Mouse (Mus musculus) brown adipose tissue, adult 24 weeks (tissue): ENCODE data around the gene Gm10964. TPM values are rescaled to one million over a fixed set of nuclear protein-coding genes. Genes with fewer than 3 reads are reported as not detected.

ENCODE experiments used
- H3K27ac ChIP-seq: fragments of 200-500 bp; replicated peaks from 2 replicates; pipeline ENCODE4 v1.5.1; 2012; ENCODE audit warnings: low read depth, mild to moderate bottlenecking, low read length
- H3K4me1 ChIP-seq: fragments of 200-500 bp; 2 replicates; pipeline ENCODE4 v1.6.1; 2012; ENCODE audit warnings: low read length, mixed read lengths; ENCODE audit not compliant: control insufficient read depth, insufficient read depth, insufficient read length
- H3K4me3 ChIP-seq: fragments of 200-500 bp; 2 replicates; pipeline ENCODE4 v1.5.1; 2012; ENCODE audit warnings: low read depth, mild to moderate bottlenecking, low read length, moderate library complexity; ENCODE audit not compliant: insufficient read depth
- polyA plus RNA-seq: library from polyadenylated mRNA; stranded (reverse); fragments of >200 nt; gene quantifications from 2 replicates; pipeline ENCODE4 v1.2.4, GENCODE M21; 2012; ENCODE audit not compliant: missing spikeins, insufficient read depth, insufficient read length

Gm10964 gene
- polyA plus RNA-seq, 1 experiment, result not detected

DNA sequence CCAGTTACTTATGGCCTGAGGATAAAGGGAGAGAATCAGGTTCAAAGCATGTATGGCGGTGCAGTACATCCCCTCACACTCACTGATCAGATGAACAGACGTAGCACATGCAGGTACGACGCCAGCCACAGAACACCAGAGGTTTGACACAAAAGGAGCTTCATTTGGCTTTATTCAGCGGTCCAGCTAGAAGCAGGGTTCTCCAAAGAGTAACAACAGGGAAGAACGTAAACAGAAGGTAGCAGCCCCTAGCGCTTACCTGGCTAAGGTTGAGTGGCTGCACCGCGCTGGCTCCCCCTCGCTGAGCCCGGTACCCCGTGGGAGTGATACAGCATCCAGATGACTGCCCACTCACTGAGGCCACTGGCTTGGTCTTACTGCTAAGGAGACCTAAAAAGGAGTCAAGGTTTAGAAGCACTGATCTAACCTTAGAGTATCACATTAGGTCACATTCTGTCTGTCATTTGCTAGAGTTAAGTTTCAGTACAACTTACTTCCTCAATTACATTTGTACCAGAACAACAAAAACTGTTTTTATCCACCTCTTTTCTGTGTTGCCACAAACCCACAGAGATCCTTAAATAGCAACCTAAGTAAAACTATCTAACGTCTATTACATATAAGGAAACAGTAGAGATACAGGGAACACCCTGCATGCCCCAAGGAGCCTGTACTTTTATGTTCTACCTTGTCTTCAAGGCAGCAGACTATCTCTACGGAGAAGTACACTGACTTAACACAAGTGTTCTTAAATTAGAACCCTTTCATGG lies 6.0 kb downstream of the Gm10964 start:
- H3K27ac ChIP-seq, result no peak overlapping the region
- no peak overlapping the region for H3K4me3 ChIP-seq
- H3K4me1 ChIP-seq, result no peaks in the 10 kb centered on the region

DNA sequence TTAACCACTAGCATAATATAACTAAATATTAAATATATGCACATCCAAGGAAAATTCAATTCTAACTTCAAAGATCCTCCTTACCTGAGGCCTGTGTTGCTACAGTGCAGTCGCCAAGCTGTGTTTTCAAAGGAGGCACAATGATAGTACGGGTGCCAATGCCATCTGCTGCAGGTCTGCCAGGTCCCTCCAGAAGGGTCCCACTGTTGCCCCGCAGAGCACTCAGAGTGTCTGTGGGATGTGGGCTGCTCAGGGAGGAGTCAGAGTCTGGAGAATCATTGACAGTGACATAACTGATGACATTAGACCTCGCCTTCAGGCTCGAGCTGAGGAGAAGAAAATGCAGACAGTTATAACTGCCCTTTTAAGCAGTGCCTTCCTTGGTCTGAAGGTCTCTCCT lies 7.5 kb downstream of the Gm10964 start:
- Histone ChIP-seq H3K4me3 (no peak overlapping the region), H3K4me1 (no peaks in the 10 kb centered on the region), H3K27ac (no peak overlapping the region)

DNA sequence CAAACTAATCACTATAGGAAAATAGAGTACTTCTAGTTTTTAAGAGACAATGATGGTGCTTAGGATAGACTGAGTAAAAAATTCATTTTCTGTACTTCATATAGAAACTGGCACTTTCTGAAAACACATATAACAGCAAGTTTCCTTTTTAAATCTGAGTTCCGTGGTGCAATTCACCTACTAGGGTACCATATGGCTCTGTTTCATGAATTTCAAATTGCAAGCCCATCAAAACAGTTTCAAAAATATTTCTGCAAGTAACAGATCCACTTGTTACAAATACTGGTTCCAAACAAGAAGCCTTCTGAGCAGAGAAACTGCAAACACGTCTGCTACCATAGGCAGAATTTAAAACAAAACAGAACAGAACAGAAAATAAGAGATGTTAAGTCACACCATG lies 12.4 kb downstream of the Gm10964 start:
- no peak overlapping the region for H3K4me3 ChIP-seq
- H3K27ac ChIP-seq, result no peak overlapping the region
- H3K4me1 ChIP-seq, result no peaks in the 10 kb centered on the region

DNA sequence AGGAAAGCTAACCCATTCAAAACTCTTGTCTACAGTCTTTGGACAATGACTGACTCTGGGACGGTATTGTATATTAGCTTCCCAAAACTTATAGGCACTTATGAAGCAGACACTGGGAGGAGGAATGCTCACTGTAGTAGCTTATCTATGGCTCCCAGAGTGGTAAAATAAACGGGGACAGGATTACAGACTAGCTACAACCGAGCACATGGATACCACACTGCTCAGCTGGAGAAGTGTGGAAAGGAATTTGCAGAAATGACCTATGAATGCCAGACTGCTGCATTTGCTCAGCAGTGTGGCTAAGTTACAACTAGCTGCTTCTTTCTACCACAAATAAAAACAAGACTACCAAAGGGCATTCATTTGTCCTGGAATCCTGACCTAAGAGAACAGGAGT lies 16.2 kb downstream of the Gm10964 start:
- H3K4me3 ChIP-seq, result no peak overlapping the region
- no peak overlapping the region for H3K27ac ChIP-seq

DNA sequence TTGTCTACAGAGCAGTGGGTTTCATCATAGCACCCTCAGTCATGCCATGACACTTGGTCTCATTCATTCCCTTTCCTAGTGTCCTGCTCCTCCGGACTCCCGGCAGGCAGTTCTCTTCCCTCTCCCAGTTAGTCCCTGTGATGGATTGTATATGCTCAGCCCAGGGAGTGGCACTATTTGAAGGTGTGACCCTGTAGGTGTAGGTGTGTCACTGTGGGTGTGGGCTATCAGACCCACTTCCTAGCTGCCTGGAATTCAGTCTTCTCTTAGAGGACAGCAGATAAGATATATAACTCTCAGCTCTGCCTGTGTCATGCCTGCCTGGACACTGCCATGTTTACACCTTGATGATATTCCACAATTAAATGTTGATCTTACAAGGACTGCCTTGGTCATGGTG lies 17.8 kb downstream of the Gm10964 start:
- H3K4me3 ChIP-seq, result no peak overlapping the region
- H3K4me1 ChIP-seq, result no peaks in the 10 kb centered on the region
- no peak overlapping the region for H3K27ac ChIP-seq

More for the DNA sequence above, 16.2 kb downstream of the Gm10964 start:
- H3K4me1 ChIP-seq, result no peaks in the 10 kb centered on the region

DNA sequence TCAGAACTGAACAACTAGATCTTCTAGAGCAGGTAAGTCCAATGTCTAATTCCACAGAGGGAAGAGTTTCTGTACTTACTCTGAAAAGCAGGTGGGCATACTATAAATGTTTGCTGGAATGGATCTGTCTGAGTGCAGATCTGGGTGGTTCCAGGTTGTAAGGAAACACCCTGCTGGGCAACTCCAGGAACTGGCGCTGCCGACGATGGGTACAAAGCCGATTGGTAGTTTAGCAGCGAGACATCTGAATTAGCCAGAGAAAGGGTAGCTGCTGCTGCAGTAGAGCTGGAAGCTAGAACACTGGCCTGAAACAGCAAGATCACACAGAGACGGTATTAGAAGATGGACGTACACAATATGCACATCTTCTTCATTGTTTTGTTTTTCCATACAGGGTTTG lies 19.3 kb downstream of the Gm10964 start:
- no peak overlapping the region for H3K27ac ChIP-seq
- no peak overlapping the region for H3K4me3 ChIP-seq
- H3K4me1 ChIP-seq, result no peaks in the 10 kb centered on the region

DNA sequence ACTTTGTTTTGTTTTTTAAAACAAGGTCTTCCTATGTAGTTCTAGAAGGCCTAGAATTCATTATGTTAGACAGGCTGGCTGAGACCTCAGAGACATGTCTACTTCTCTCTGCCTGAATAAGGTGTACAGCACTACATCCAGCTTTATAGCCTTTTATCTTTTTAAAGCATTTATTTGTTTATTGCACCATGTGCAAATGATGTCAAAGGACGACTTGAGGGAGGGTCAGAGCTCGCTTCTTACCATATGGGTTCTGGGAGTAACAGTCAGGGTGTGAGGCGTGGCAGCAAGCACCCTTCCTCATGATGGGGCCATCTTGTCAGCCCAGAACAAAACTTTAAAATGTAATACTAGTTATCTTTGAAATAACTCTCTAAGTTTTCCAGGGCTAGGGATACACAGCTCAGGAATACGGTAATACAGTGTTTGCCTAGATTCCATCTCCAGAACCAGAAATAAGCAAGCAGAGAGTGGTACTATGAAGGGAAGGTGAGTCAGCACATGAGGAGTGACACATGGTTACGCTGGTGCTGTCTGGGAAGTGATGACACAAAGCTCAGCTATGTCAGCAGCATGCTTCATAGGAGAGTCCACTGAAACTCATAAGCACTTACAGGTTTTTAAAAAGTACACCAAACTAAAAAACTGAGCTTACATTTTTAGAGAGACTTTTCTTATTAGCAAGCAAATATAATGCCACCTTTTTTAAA lies 20.2 kb downstream of the Gm10964 start:
- no peaks in the 10 kb centered on the region for H3K4me1 ChIP-seq
- no peak overlapping the region for H3K4me3 ChIP-seq
- no peak overlapping the region for H3K27ac ChIP-seq

DNA sequence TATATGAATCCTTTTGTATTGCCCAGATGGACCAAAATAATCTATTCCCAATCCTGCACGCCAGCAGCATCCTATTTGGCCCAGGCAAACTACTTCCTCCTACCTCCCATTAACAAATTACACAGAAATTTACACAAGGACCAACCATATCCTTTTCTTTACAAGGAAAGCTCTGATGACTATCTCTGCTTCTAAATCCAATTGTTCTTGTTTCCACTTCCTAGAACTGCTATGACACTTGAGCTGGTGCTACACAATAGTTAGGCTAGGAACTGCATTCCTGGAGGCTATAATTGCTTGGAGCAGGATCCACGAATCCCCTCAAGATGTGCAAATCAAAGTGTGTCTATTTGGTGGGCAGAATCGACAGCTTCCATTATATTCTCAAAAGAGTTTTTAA lies 27.6 kb downstream of the Gm10964 start:
- peaks cover 7% of the 10 kb centered on the region for H3K4me1 ChIP-seq
- no peak overlapping the region for H3K27ac ChIP-seq
- no peak overlapping the region for H3K4me3 ChIP-seq

DNA sequence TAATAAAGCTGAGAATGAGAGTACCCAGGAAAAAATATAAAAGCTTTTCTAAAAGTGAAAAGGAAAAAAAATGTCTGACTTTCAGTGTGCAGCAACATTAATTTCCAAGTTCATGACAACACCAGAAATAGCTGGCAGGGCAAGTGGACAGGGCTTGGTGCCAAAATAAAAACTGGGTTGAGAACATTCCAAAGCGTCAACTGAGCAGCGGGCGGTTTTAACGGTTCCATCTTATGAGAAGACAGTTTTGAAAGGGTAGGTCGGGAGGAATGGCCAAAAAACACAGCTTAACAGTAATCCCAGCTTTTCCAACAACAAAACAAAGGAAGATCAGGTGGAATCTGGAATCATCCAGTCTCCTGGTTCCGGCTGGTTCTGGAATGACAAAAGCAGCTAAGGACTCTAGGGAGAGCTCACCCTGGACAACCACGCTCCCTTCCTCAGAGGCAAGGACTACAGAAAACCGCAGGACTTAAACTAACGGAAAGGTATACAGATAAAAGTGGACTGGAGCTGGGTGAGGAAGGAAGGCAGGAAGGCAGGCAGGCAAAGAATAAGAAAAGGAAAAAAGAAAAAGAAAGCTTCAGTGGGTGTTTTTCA lies 32.5 kb downstream of the Gm10964 start:
- H3K4me1 ChIP-seq, result peaks cover 24% of the 10 kb centered on the region
- H3K27ac ChIP-seq, result peak overlapping the region; percentile 52
- peak overlapping the region; percentile 37; the same call in 1 of the 2 replicates for H3K4me3 ChIP-seq

DNA sequence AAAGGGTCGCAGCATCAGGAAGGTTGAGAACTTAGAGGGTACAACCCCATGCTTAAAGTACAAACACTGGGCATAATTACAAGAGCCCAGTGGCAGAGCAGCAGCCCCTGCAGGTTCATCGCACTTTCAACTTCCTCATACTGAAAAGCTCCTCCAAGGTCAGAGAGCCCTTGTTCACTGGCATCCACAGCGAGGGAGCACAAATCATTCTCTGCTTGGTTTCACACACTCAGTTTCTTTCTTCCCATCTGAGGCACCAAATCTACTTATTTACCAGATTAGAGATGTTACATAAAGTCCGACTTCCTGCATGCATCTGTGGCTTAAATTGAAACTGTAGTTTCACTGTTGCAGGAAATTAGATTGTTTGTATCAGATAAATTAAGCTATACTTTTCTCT lies 33.7 kb downstream of the Gm10964 start:
- peaks cover 24% of the 10 kb centered on the region for H3K4me1 ChIP-seq
- no peak overlapping the region for H3K4me3 ChIP-seq
- H3K27ac ChIP-seq, result peak overlapping the region; percentile 38

DNA sequence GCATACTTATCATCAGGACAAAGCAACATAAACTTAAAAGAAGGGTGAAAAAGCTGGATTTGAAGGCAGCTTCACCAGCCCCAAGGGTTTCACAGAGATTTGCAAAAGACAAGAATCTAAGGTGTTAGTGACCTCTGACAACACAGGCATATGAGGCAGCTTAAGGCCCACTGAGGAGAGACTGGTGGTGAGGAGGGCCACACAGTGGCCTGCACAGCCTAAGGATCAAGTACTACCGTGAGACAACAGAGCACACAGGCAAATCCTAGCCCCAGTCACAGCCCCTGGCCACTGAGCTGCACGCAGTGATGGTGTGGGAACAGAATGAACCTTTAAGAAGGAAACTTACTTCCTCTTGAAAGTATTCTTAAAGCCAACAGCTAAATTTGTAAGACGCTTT lies 34.3 kb downstream of the Gm10964 start:
- H3K27ac ChIP-seq, result peak overlapping the region; percentile 62
- no peak overlapping the region for H3K4me3 ChIP-seq

DNA sequence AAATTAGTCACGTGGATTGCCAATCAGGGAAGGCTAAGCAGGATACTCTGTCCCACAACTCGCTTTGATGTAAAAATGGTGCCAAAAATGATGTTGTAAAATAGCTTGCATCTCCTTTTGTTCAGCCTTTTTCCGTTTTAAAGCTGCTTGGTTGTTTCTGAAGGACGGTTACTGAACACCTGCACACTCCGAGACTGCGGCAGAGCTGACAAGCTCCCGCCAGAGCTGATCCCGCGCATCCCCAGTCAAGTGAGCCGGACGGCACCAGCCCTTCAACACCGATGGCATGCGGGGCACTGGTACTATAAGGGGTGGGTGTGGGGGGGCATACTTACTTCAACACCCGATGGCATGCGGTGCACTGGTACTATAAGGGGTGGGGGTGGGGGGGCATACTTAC lies 34.8 kb downstream of the Gm10964 start:
- Histone ChIP-seq H3K27ac (0 out of 2 replicates have a peak overlapping the region, but pooled peaks have one; percentile 42), H3K4me1 (peaks cover 24% of the 10 kb centered on the region), H3K4me3 (no peak overlapping the region)

More for the DNA sequence above, 34.3 kb downstream of the Gm10964 start:
- H3K4me1 ChIP-seq, result peaks cover 24% of the 10 kb centered on the region

DNA sequence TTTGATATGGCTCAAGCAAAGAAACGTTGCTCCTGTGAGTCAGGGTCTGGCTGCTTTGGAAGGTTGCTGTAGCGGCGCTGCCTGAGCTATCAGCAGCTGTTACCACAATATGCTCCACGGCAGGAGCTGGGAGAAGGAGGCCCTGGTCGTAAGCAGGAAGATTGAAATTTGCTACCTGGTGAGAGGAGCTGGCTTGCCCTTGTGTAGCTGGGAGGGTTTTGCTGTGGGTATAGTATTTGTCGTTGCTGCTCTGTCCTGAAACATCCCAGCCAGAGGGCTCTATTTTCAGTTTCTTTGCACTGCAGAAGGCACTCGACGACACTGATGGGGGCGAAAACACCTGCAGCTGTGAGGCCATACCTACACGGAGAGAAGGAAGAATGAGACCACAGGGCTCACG lies 38.8 kb downstream of the Gm10964 start:
- H3K4me1 ChIP-seq, result peaks cover 20% of the 10 kb centered on the region

DNA sequence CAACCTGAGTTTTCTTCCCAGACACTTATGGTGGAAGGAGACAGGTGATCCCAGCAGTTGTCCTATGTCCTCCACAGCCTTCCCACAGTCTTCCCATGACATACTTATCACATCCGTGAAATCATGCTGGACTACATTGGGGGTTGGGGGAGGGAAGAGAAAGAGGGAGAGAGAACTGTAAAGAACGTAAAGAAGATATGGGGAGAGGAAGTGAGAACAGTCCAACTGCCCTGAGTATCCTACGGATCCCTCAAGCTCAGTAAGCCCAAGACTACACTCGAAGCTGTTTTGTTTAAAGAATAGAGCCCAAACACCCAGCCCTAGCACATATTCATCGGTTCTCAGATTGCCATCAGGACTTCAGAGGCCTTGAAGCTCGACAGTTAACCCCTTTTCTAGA lies 39.5 kb downstream of the Gm10964 start:
- Histone ChIP-seq H3K4me3 (no peak overlapping the region), H3K27ac (no peak overlapping the region), H3K4me1 (peaks cover 17% of the 10 kb centered on the region)

More for the DNA sequence above, 38.8 kb downstream of the Gm10964 start:
- Histone ChIP-seq H3K27ac (no peak overlapping the region), H3K4me3 (no peak overlapping the region)

DNA sequence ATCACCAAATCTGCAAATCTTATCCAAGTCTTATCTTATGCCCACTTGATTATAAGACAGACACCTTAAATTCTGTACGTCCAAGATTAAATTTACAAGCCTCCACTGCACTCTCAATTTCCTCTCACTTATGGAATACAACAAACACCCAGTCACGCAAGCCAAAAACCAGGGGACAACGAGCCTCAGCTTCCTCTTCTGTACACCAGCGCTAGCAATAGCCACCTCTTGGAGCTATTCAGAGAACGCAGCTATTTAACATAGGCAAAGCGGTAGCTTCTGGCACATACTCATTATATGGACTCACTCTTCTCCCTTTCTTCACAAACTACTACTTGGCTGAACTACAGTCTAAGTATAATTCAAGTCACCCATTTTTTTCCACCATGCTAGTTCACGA lies 40.0 kb downstream of the Gm10964 start:
- Histone ChIP-seq H3K4me1 (peaks cover 17% of the 10 kb centered on the region; the same call in 1 of the 2 replicates), H3K27ac (no peak overlapping the region), H3K4me3 (no peak overlapping the region)
